Mouse (Mus musculus): ENCODE measurements around the gene Fzd4. TPM values are rescaled to one million over a fixed set of nuclear protein-coding genes. Genes with fewer than 3 reads are reported as not detected.
A peak's percentile ranks its signal among the peaks of the same experiment; 100 is the strongest.

Fzd4 gene
- total RNA-seq (2021): 10 to 100 TPM; 33.7 to 36.2 TPM
- polyA plus RNA-seq (2012; rRNA removed): 15.2 and 26.1 TPM in 2 replicates
- long read RNA-seq, full-length matches to known transcripts: 22 of 29 reads
- long read RNA-seq, partial matches to known transcripts: 0 of 29 reads
- long read RNA-seq, other reads (novel, unspliced or antisense): 7 of 29 reads

- TF ChIP-seq EP300 (IDR thresholded peaks at IDR 0.05; ENCODE audit: insufficient read depth, low read depth, low read length) (no peak), POLR2A (IDR thresholded peaks at IDR 0.05; ENCODE audit: insufficient read depth, low read depth, low read length) (peak; percentile 91), CTCF (IDR thresholded peaks at IDR 0.05) (peak; percentile 17; the same call in 1 of the 2 replicates)
- intact Hi-C loops (cut with DNase I): loop anchor here (2.0 kb wide), 1 partner anchor 65 kb away; no protein-coding TSS in a partner anchor
- H3K4me3 ChIP-seq: peak within 1 kb of the TSS; percentile 89
- peak within 1 kb of the TSS; percentile 88 for H3K9ac ChIP-seq (ENCODE audit: low read depth, low read length)
- DNase-seq: peak; percentile 95 to 97
- under 1% methylated on average over 62 of the region's 62 CpGs for WGBS
- peak within 1 kb of the TSS; percentile 98 for H3K27ac ChIP-seq
- H3K36me3 ChIP-seq (ENCODE audit: control insufficient read depth, insufficient read depth, low read length): peaks cover 18% of the 10 kb centered on the region
- peaks cover 6% of the 10 kb centered on the region for H3K4me1 ChIP-seq (ENCODE audit: control insufficient read depth, insufficient read depth, low read length)
- no peaks in the 10 kb centered on the region for H3K27me3 ChIP-seq (ENCODE audit: control insufficient read depth, insufficient read depth, low read length)
- peaks cover 3% of the 10 kb centered on the region; the same call in 1 of the 2 replicates for H3K79me2 ChIP-seq (replicated peaks; ENCODE audit: control insufficient read depth, insufficient read depth, low read length)
These were observed at the start of gene Fzd4, which contains the start of gene Tmem135 for GRCm38 (mm10) chr7:89404081-89404733. Fzd4 (plus strand) TSS chr7:89404355. Tmem135 (minus strand) TSS chr7:89404222.

- no peak overlapping the region for H3K9ac ChIP-seq (ENCODE audit: low read depth, low read length)
- no peaks in the 10 kb centered on the region for H3K27me3 ChIP-seq (ENCODE audit: control insufficient read depth, insufficient read depth, low read length)
- H3K4me1 ChIP-seq (ENCODE audit: control insufficient read depth, insufficient read depth, low read length): no peaks in the 10 kb centered on the region; the same call in 1 of the 2 replicates
- intact Hi-C loops (cut with DNase I): no loop called here
- H3K27ac ChIP-seq: peak overlapping the region; percentile 10; the same call in 1 of the 2 replicates
- H3K79me2 ChIP-seq (replicated peaks; ENCODE audit: control insufficient read depth, insufficient read depth, low read length): no peaks in the 10 kb centered on the region
- H3K36me3 ChIP-seq (ENCODE audit: control insufficient read depth, insufficient read depth, low read length): 0 out of 2 replicates have a peak, but pooled peaks cover 2% of the 10 kb centered on the region
- 53% methylated on average over 8 of the region's 8 CpGs for WGBS
- H3K4me3 ChIP-seq: no peak overlapping the region
- TF ChIP-seq EP300 (IDR thresholded peaks at IDR 0.05; ENCODE audit: insufficient read depth, low read depth, low read length) (no peak), CTCF (IDR thresholded peaks at IDR 0.05) (no peak), POLR2A (IDR thresholded peaks at IDR 0.05; ENCODE audit: insufficient read depth, low read depth, low read length) (no peak)
- DNase-seq: no peak
These were observed 48.5 kb upstream of the Fzd4 start for GRCm38 (mm10) chr7:89355519-89356255.

GRCm38 (mm10) chr7:89356307-89356706 lies 47.8 kb upstream of the Fzd4 start:
- no peak overlapping the region for H3K9ac ChIP-seq (ENCODE audit: low read depth, low read length)
- H3K4me1 ChIP-seq (ENCODE audit: control insufficient read depth, insufficient read depth, low read length): no peaks in the 10 kb centered on the region; the same call in 1 of the 2 replicates
- 50% methylated on average over 4 of the region's 4 CpGs for WGBS
- intact Hi-C loops (cut with DNase I): no loop called here
- 0 out of 2 replicates have a peak, but pooled peaks cover 2% of the 10 kb centered on the region for H3K36me3 ChIP-seq (ENCODE audit: control insufficient read depth, insufficient read depth, low read length)
- DNase-seq: peak in 1 of 2 experiments; percentile 23
- no peaks in the 10 kb centered on the region for H3K27me3 ChIP-seq (ENCODE audit: control insufficient read depth, insufficient read depth, low read length)
- TF ChIP-seq EP300 (IDR thresholded peaks at IDR 0.05; ENCODE audit: insufficient read depth, low read depth, low read length): no peak
- TF ChIP-seq POLR2A (IDR thresholded peaks at IDR 0.05; ENCODE audit: insufficient read depth, low read depth, low read length): no peak
- TF ChIP-seq CTCF (IDR thresholded peaks at IDR 0.05): no peak
- H3K4me3 ChIP-seq: no peak overlapping the region
- no peaks in the 10 kb centered on the region for H3K79me2 ChIP-seq (replicated peaks; ENCODE audit: control insufficient read depth, insufficient read depth, low read length)
- H3K27ac ChIP-seq: no peak overlapping the region; the same call in 1 of the 2 replicates

- H3K9ac ChIP-seq (ENCODE audit: low read depth, low read length): no peak overlapping the region
- 0 out of 2 replicates have a peak, but pooled peaks cover 2% of the 10 kb centered on the region for H3K79me2 ChIP-seq (replicated peaks; ENCODE audit: control insufficient read depth, insufficient read depth, low read length)
- intact Hi-C loops (cut with DNase I): loop anchor here (10.0 kb wide), 1 partner anchor 199 kb away; no protein-coding TSS in a partner anchor
- no peak overlapping the region for H3K4me3 ChIP-seq
- DNase-seq: no peak
- no peak for TF ChIP-seq CTCF (IDR thresholded peaks at IDR 0.05)
- no peak for TF ChIP-seq EP300 (IDR thresholded peaks at IDR 0.05; ENCODE audit: insufficient read depth, low read depth, low read length)
- no peak for TF ChIP-seq POLR2A (IDR thresholded peaks at IDR 0.05; ENCODE audit: insufficient read depth, low read depth, low read length)
- no peaks in the 10 kb centered on the region for H3K27me3 ChIP-seq (ENCODE audit: control insufficient read depth, insufficient read depth, low read length)
- 85% methylated on average over 5 of the region's 5 CpGs for WGBS
- H3K36me3 ChIP-seq (ENCODE audit: control insufficient read depth, insufficient read depth, low read length): no peaks in the 10 kb centered on the region; the same call in none of the 2 replicates
- H3K4me1 ChIP-seq (ENCODE audit: control insufficient read depth, insufficient read depth, low read length): peaks cover 3% of the 10 kb centered on the region
- H3K27ac ChIP-seq: no peak overlapping the region
These were observed 40.2 kb upstream of the Fzd4 start for GRCm38 (mm10) chr7:89363975-89364374.

- intact Hi-C loops (cut with DNase I): loop anchor here (10.0 kb wide), 1 partner anchor 201 kb away; no protein-coding TSS in a partner anchor
- Histone ChIP-seq H3K36me3 (ENCODE audit: control insufficient read depth, insufficient read depth, low read length) (no peaks in the 10 kb centered on the region; the same call in none of the 2 replicates), H3K9ac (ENCODE audit: low read depth, low read length) (no peak overlapping the region), H3K4me1 (ENCODE audit: control insufficient read depth, insufficient read depth, low read length) (peaks cover 3% of the 10 kb centered on the region), H3K27ac (no peak overlapping the region), H3K79me2 (replicated peaks; ENCODE audit: control insufficient read depth, insufficient read depth, low read length) (0 out of 2 replicates have a peak, but pooled peaks cover 2% of the 10 kb centered on the region), H3K4me3 (no peak overlapping the region), H3K27me3 (ENCODE audit: control insufficient read depth, insufficient read depth, low read length) (no peaks in the 10 kb centered on the region)
- DNase-seq: no peak
- TF ChIP-seq CTCF (IDR thresholded peaks at IDR 0.05) (no peak), EP300 (IDR thresholded peaks at IDR 0.05; ENCODE audit: insufficient read depth, low read depth, low read length) (no peak), POLR2A (IDR thresholded peaks at IDR 0.05; ENCODE audit: insufficient read depth, low read depth, low read length) (no peak)
- WGBS: 82% methylated on average over 10 of the region's 10 CpGs
These were observed 38.8 kb upstream of the Fzd4 start for GRCm38 (mm10) chr7:89365135-89365880.

Data from heart, adult 2 months (tissue).